Mouse (Mus musculus) forebrain, embryonic 12.5 days (tissue): ENCODE data around the gene Fgf11. TPM values are rescaled to one million over a fixed set of nuclear protein-coding genes. Genes with fewer than 3 reads are reported as not detected.

ENCODE experiments used
- ATAC-seq: fragments of 200-750 bp; cut with Nextera tagmentation; 2 replicates; pipeline ENCODE4 v1.8.0; 2017; ENCODE audit warnings: moderate TSS enrichment; ENCODE audit not compliant: low FRiP score
- H3K27ac ChIP-seq: fragments of 300-500 bp; sonication (generic); 2 replicates; pipeline ENCODE4 v1.5.1; 2016; ENCODE audit warnings: mild to moderate bottlenecking
- H3K27me3 ChIP-seq: fragments of 300-500 bp; sonication (generic); 2 replicates; pipeline ENCODE4 v1.6.1; 2016; ENCODE audit warnings: mild to moderate bottlenecking
- H3K36me3 ChIP-seq: fragments of 300-500 bp; sonication (generic); replicated peaks from 2 replicates; pipeline ENCODE4 v1.6.1; 2016; ENCODE audit warnings: mild to moderate bottlenecking
- H3K4me1 ChIP-seq: fragments of 300-500 bp; sonication (generic); 2 replicates; pipeline ENCODE4 v1.6.1; 2016
- H3K4me2 ChIP-seq: fragments of 300-500 bp; sonication (generic); 2 replicates; pipeline ENCODE4 v1.6.1; 2016; ENCODE audit warnings: mild to moderate bottlenecking, moderate library complexity
- H3K4me3 ChIP-seq: fragments of 300-500 bp; sonication (generic); replicated peaks from 2 replicates; pipeline ENCODE4 v1.5.1; 2016; ENCODE audit warnings: mild to moderate bottlenecking
- H3K9ac ChIP-seq: fragments of 300-500 bp; sonication (generic); 2 replicates; pipeline ENCODE4 v1.6.1; 2016; ENCODE audit warnings: mild to moderate bottlenecking
- H3K9me3 ChIP-seq: fragments of 300-500 bp; sonication (generic); 2 replicates; pipeline ENCODE4 v1.6.1; 2016
- WGBS: fragments of 180-500 bp; shearing (Covaris S2); methylation state at CpG from one replicate; pipeline ENCODE4 v1.1.7; 2016; 5-methylcytosine and 5-hydroxymethylcytosine counted together
- polyA plus RNA-seq: library from polyadenylated mRNA; unstranded; fragments of >200 nt; fragmentation: Nextera tagmentation; extraction: Ambion mirVana; gene quantifications from 2 replicates; pipeline ENCODE4 v1.2.1, GENCODE M21; 2016

Fgf11 gene
- polyA plus RNA-seq, 1 experiment from 2014 or later = 3.2 TPM

- 91% methylated on average over 2 of the region's 2 CpGs for WGBS
- H3K36me3 ChIP-seq = no peaks in the 10 kb centered on the region
- no peaks in the 10 kb centered on the region for H3K9me3 ChIP-seq
- ATAC-seq = no peak
- H3K4me3 ChIP-seq = no peak overlapping the region
- H3K4me2 ChIP-seq = no peak overlapping the region
- H3K9ac ChIP-seq = no peak overlapping the region
- peaks cover 28% of the 10 kb centered on the region for H3K4me1 ChIP-seq
- H3K27me3 ChIP-seq = peaks cover 53% of the 10 kb centered on the region
- no peak overlapping the region for H3K27ac ChIP-seq
These were observed 6.0 kb upstream of the Fgf11 start for GRCm38 (mm10) chr11:69807641-69808040.

DNA sequence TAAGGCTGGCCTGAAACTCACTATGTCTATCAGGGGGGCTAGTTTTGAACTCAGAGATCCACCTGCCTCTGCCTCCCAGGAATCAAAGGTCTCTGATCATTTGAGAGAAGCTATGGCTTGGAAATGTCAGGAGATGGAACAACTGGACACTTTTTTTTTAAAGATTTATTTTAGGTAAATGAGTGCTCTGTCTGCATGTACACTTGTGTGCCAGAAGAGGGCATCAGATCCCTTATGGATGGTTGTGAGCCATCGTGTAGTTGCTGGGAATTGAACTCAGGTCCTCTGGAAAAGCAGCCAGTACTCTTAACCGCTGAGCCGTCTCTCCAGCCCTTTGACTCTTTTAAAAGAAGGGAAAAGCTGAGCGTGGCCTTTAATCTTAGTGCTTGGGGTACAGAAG, 4.7 kb upstream of the Fgf11 start:
- Histone ChIP-seq H3K4me1 (peaks cover 40% of the 10 kb centered on the region), H3K4me2 (no peak overlapping the region), H3K4me3 (no peak overlapping the region), H3K36me3 (no peaks in the 10 kb centered on the region), H3K27me3 (peaks cover 66% of the 10 kb centered on the region), H3K9me3 (no peaks in the 10 kb centered on the region), H3K9ac (no peak overlapping the region), H3K27ac (no peak overlapping the region)
- no peak for ATAC-seq
- WGBS = 77% methylated on average over 4 of the region's 4 CpGs

DNA sequence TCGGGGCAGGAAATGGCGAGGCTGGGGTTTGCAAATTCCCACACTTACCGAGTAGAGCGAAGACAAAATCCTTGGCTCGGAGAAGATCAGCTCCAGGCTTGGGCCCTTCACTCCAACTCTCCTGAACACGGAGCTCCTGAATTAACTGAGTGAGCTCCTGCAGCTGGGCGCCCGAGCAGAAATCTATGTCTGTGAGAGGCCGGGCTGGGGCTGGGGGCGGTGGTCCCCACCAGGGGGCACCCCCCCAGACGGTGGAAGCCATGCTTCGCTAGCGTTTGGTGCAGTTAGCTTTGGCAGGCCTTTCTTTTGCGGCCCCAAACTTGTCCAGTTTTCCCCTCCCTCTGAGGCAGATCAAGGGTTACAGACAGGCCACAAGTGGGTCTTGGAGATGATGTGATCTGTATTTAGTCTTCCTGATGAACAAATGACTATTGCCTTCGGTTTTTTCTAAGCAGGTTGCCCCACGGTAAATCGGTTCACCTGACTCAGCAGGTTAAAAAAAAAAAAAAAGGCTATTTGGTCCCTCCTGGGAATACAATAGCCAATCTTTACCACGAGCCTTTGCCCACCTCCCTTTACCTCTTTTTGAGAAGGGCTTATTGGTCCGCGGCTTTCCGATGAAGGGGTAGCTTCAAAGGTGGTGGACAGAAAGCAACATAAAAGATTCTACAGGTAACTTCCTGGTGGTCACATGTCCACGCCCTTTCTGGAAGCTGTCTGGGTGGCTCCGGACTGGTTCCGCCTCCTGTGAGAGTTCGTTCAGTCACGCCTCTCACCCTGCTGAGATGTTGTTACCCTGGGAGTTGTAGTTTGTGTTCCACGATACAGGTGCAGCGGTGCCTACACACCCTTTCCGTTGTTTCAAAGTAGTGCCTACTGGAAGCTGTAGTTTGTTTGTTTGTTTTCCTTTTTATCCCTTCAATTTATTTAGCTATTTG, 3.6 kb upstream of the Fgf11 start, which contains the start of gene Tmem102:
TSS of gene Tmem102 (minus strand) at position 653 of the 938 bp plus-strand sequence.
- ATAC-seq = no peak
- no peak within 1 kb of the TSS for H3K27ac ChIP-seq
- 0 out of 2 replicates have a peak within 1 kb of the TSS, but pooled peaks have one; percentile 58 for H3K4me3 ChIP-seq
- H3K27me3 ChIP-seq = peaks cover 68% of the 10 kb centered on the region
- no peaks in the 10 kb centered on the region for H3K36me3 ChIP-seq
- 4% methylated on average over 29 of the region's 29 CpGs for WGBS
- H3K4me1 ChIP-seq = peaks cover 50% of the 10 kb centered on the region
- no peak within 1 kb of the TSS for H3K9ac ChIP-seq
- H3K9me3 ChIP-seq = no peaks in the 10 kb centered on the region
- peak within 1 kb of the TSS; percentile 84 for H3K4me2 ChIP-seq

GRCm38 (mm10) chr11:69804652-69804940, 2.9 kb upstream of the Fgf11 start:
- H3K9me3 ChIP-seq = no peaks in the 10 kb centered on the region
- ATAC-seq = no peak
- H3K4me2 ChIP-seq = peak overlapping the region; percentile 84
- no peak overlapping the region for H3K27ac ChIP-seq
- WGBS = 4% methylated on average over 12 of the region's 12 CpGs
- H3K27me3 ChIP-seq = peaks cover 68% of the 10 kb centered on the region
- H3K36me3 ChIP-seq = no peaks in the 10 kb centered on the region
- 0 out of 2 replicates have a peak overlapping the region, but pooled peaks have one; percentile 58 for H3K4me3 ChIP-seq
- H3K4me1 ChIP-seq = peaks cover 57% of the 10 kb centered on the region
- H3K9ac ChIP-seq = no peak overlapping the region

- 1% methylated on average over 60 of the region's 60 CpGs for WGBS
- no peaks in the 10 kb centered on the region for H3K36me3 ChIP-seq
- H3K9ac ChIP-seq = peak overlapping the region; percentile 46; the same call in 1 of the 2 replicates
- H3K4me3 ChIP-seq = peak overlapping the region; percentile 58
- H3K9me3 ChIP-seq = no peaks in the 10 kb centered on the region
- peaks cover 68% of the 10 kb centered on the region for H3K27me3 ChIP-seq
- H3K4me2 ChIP-seq = peak overlapping the region; percentile 84
- ATAC-seq = peak; percentile 30; the same call in 1 of the 2 replicates
- H3K27ac ChIP-seq = peak overlapping the region; percentile 8; the same call in 1 of the 2 replicates
- peaks cover 62% of the 10 kb centered on the region for H3K4me1 ChIP-seq
These were observed 2.4 kb upstream of the Fgf11 start for GRCm38 (mm10) chr11:69803786-69804651.

GRCm38 (mm10) chr11:69803328-69803727, 1.7 kb upstream of the Fgf11 start:
- peaks cover 69% of the 10 kb centered on the region for H3K4me1 ChIP-seq
- peak; percentile 6; the same call in 1 of the 2 replicates for ATAC-seq
- peak overlapping the region; percentile 58 for H3K4me3 ChIP-seq
- H3K36me3 ChIP-seq = no peaks in the 10 kb centered on the region
- H3K9me3 ChIP-seq = no peaks in the 10 kb centered on the region
- no peak overlapping the region for H3K27ac ChIP-seq
- H3K4me2 ChIP-seq = peak overlapping the region; percentile 84
- H3K27me3 ChIP-seq = peaks cover 69% of the 10 kb centered on the region
- peak overlapping the region; percentile 46; the same call in 1 of the 2 replicates for H3K9ac ChIP-seq
- under 1% methylated on average over 12 of the region's 12 CpGs for WGBS

GRCm38 (mm10) chr11:69802648-69803105, 1.0 kb upstream of the Fgf11 start:
- Histone ChIP-seq H3K9me3 (no peaks in the 10 kb centered on the region), H3K27ac (no peak overlapping the region), H3K4me2 (peak overlapping the region; percentile 84), H3K4me1 (peaks cover 71% of the 10 kb centered on the region), H3K36me3 (no peaks in the 10 kb centered on the region), H3K4me3 (peak overlapping the region; percentile 58), H3K9ac (peak overlapping the region; percentile 69), H3K27me3 (peaks cover 71% of the 10 kb centered on the region)
- WGBS = under 1% methylated on average over 32 of the region's 33 CpGs
- ATAC-seq = peak; percentile 5; the same call in 1 of the 2 replicates

- no peaks in the 10 kb centered on the region for H3K36me3 ChIP-seq
- H3K27me3 ChIP-seq = peaks cover 72% of the 10 kb centered on the region
- H3K27ac ChIP-seq = peak overlapping the region; percentile 91
- H3K4me3 ChIP-seq = peak overlapping the region; percentile 58
- no peaks in the 10 kb centered on the region for H3K9me3 ChIP-seq
- ATAC-seq = peak; percentile 79
- H3K9ac ChIP-seq = peak overlapping the region; percentile 74
- WGBS = under 1% methylated on average over 36 of the region's 36 CpGs
- H3K4me1 ChIP-seq = peaks cover 75% of the 10 kb centered on the region
- H3K4me2 ChIP-seq = peak overlapping the region; percentile 84
These were observed 1.1 kb downstream of the Fgf11 start for GRCm38 (mm10) chr11:69800392-69801197.

GRCm38 (mm10) chr11:69800138-69800391, 1.6 kb downstream of the Fgf11 start:
- WGBS = under 1% methylated on average over 11 of the region's 11 CpGs
- peak overlapping the region; percentile 84 for H3K4me2 ChIP-seq
- H3K36me3 ChIP-seq = no peaks in the 10 kb centered on the region
- H3K4me3 ChIP-seq = peak overlapping the region; percentile 58
- peak; percentile 53 for ATAC-seq
- H3K27me3 ChIP-seq = peaks cover 68% of the 10 kb centered on the region
- H3K9me3 ChIP-seq = no peaks in the 10 kb centered on the region
- peak overlapping the region; percentile 91 for H3K27ac ChIP-seq
- H3K4me1 ChIP-seq = peaks cover 73% of the 10 kb centered on the region
- peak overlapping the region; percentile 74 for H3K9ac ChIP-seq

- Histone ChIP-seq H3K9me3 (no peaks in the 10 kb centered on the region), H3K4me1 (peaks cover 70% of the 10 kb centered on the region)
These were observed 2.1 kb downstream of the Fgf11 start for GRCm38 (mm10) chr11:69799394-69800137.

DNA sequence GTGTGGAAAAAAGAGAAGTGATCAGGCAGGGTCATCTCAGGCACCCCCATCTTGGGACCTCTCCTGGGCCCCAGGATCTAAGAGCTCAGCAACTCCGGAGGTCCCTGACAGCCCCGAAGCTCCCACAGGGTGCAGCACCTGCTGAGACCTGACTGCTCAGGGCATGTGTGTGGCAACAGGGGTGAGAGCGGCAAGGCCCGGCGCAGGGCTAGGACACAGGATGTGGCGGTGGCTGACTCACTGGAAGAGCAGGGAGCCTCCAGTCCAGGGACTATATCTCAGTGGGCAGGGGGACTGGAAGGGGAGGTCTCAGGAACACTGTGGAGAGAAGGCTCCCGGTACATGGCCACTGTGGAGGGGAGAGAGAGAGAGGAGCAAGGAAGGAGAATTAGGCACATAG, 3.7 kb downstream of the Fgf11 start:
- no peaks in the 10 kb centered on the region for H3K9me3 ChIP-seq
- peaks cover 62% of the 10 kb centered on the region for H3K27me3 ChIP-seq
- no peak overlapping the region for H3K9ac ChIP-seq
- H3K27ac ChIP-seq = no peak overlapping the region
- WGBS = 82% methylated on average over 7 of the region's 7 CpGs
- H3K4me3 ChIP-seq = no peak overlapping the region
- H3K4me2 ChIP-seq = no peak overlapping the region
- ATAC-seq = no peak
- H3K4me1 ChIP-seq = peaks cover 55% of the 10 kb centered on the region
- H3K36me3 ChIP-seq = no peaks in the 10 kb centered on the region

More at GRCm38 (mm10) chr11:69799394-69800137, 2.1 kb downstream of the Fgf11 start:
- ATAC-seq = no peak
- H3K27me3 ChIP-seq = peaks cover 63% of the 10 kb centered on the region
- no peaks in the 10 kb centered on the region for H3K36me3 ChIP-seq
- peak overlapping the region; percentile 91 for H3K27ac ChIP-seq
- peak overlapping the region; percentile 58 for H3K4me3 ChIP-seq
- H3K4me2 ChIP-seq = peak overlapping the region; percentile 84
- H3K9ac ChIP-seq = peak overlapping the region; percentile 74
- 22% methylated on average over 12 of the region's 12 CpGs for WGBS
